Mouse (Mus musculus) retina, adult 2 months (tissue): ENCODE data around the gene Srsf7.

Source experiments
- DNase-seq: peaks from one replicate; pipeline ENCODE4 v3.0.0-alpha.2; 2012; ENCODE audit warnings: low read depth, low spot score

The Srsf7 gene

GRCm38 (mm10) chr17:80156905-80157304 is 50.2 kb downstream of the Srsf7 start:
- no peak for DNase-seq

GRCm38 (mm10) chr17:80153631-80154030 is 53.5 kb downstream of the Srsf7 start:
- DNase-seq = no peak

GRCm38 (mm10) chr17:80152767-80153630 is 54.1 kb downstream of the Srsf7 start:
- no peak for DNase-seq

- no peak for DNase-seq
These were observed 55.8 kb downstream of the Srsf7 start for GRCm38 (mm10) chr17:80151353-80151752.
